Comparison of ENCODE assay signal across 9 mouse cellular contexts in the genomic region with DNA sequence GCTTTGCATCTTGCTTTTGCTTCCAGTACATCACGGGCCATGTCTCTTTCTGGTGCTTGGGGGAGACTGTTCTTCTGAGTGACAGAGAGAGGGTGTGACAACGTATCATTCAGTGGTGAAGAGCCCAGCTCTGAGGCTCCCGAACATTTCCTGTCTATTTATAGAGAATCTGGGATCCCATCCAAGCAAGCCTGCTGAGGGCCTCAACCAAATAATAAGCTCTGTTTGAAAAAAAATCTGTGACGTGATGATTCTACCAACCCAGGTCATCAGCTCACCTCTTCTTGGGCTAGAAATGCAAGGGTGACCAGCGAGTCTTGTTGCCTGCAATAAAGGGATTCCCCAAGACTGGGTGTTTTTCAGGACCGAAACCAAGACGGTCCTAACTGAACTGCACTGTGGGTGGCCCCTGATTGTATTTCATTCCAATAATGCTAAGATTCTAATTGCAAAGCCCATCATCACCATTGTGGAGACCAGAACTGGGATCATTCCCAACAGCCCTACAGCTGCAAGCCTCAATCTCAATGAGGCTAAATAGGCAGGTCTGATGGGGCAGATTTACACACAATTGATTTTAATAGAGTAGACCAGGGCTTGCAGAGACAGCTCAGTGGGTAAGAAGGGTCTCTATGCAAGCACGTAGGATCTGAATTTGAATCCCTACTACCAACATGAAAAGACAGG.
DNase-seq lines count a peak whose midpoint lies in the region; ATAC-seq and TF ChIP-seq lines count a peak whose summit lies in the region.
"Had no signal": no experiment of that assay in that cellular context is flagged by ENCODE, and none has a peak within 500 bp of the region (broad histone marks: within the 10 kb centered on the region; RNA-seq: fewer than 3 reads in every experiment).

No protein-coding gene starts in this region.

- H3K4me1 ChIP-seq in forebrain, embryonic 13.5 days: peaks cover 22% of the 10 kb centered on the region
- H3K4me1 ChIP-seq in forebrain, embryonic 12.5 days: peaks cover 20% of the 10 kb centered on the region
- peaks cover 18% of the 10 kb centered on the region for H3K4me1 ChIP-seq in lung, embryonic 14.5 days (ENCODE audit: insufficient read depth)
- no peaks in the 10 kb centered on the region; the same call in 1 of the 2 replicates for H3K4me1 ChIP-seq in lung, adult 2 months (ENCODE audit: control insufficient read depth, insufficient read depth, low read length)
- H3K4me1 ChIP-seq in heart, embryonic 14.5 days (ENCODE audit: control insufficient read depth in 2 of 2, insufficient read depth in 2 of 2, low read length in 2 of 2): peaks cover 20 to 25% of the 10 kb centered on the region in 2 experiments

- H3K4me2 ChIP-seq in forebrain, embryonic 13.5 days: no peak overlapping the region
- no peak overlapping the region for H3K4me2 ChIP-seq in forebrain, embryonic 12.5 days
- H3K4me2 ChIP-seq in lung, embryonic 14.5 days: peak overlapping the region; percentile 20; the same call in 1 of the 2 replicates
- no peak overlapping the region; the same call in 1 of the 2 replicates for H3K4me2 ChIP-seq in heart, embryonic 14.5 days (ENCODE audit: low read length)

- H3K36me3 ChIP-seq in forebrain, embryonic 13.5 days (ENCODE audit: poor library complexity, severe bottlenecking): no peaks in the 10 kb centered on the region
- no peaks in the 10 kb centered on the region for H3K36me3 ChIP-seq in forebrain, embryonic 12.5 days (replicated peaks)
- no peaks in the 10 kb centered on the region for H3K36me3 ChIP-seq in lung, embryonic 14.5 days (ENCODE audit: insufficient read depth)
- no peaks in the 10 kb centered on the region for H3K36me3 ChIP-seq in heart, embryonic 14.5 days (ENCODE audit: control insufficient read depth, insufficient read depth, low read length)

- TF ChIP-seq CTCF in lung, embryonic 14.5 days (IDR thresholded peaks at IDR 0.05; ENCODE audit: low read depth): no peak
- TF ChIP-seq CTCF in lung, adult 2 months (IDR thresholded peaks at IDR 0.05; ENCODE audit: insufficient read depth, low read length): no peak

- H3K27me3 ChIP-seq in forebrain, embryonic 13.5 days: no peaks in the 10 kb centered on the region
- H3K27me3 ChIP-seq in forebrain, embryonic 12.5 days: no peaks in the 10 kb centered on the region; the same call in 1 of the 2 replicates
- no peaks in the 10 kb centered on the region for H3K27me3 ChIP-seq in lung, embryonic 14.5 days (ENCODE audit: insufficient read depth, low read length)
- 0 out of 2 replicates have a peak, but pooled peaks cover 3% of the 10 kb centered on the region for H3K27me3 ChIP-seq in heart, embryonic 14.5 days (ENCODE audit: control insufficient read depth, insufficient read depth, low read length)

- H3K27ac ChIP-seq in forebrain, embryonic 13.5 days: 0 out of 2 replicates have a peak overlapping the region, but pooled peaks have one; percentile 12
- no peak overlapping the region for H3K27ac ChIP-seq in forebrain, embryonic 12.5 days
- peak overlapping the region; percentile 70; the same call in 1 of the 2 replicates for H3K27ac ChIP-seq in lung, embryonic 14.5 days (ENCODE audit: low read depth)
- H3K27ac ChIP-seq in heart, embryonic 14.5 days (replicated peaks in 1 of 2; ENCODE audit: control insufficient read depth in 1 of 2, insufficient read depth in 1 of 2, low read depth in 2 of 2, low read length in 2 of 2): peak overlapping the region; percentile 44 to 58
- H3K27ac ChIP-seq: macrophage had no signal

- no peak for TF ChIP-seq POLR2A in lung, adult 2 months (IDR thresholded peaks at IDR 0.05; ENCODE audit: borderline replicate concordance, extremely low read depth, low read depth, low read length)

- H3K9me3 ChIP-seq in forebrain, embryonic 13.5 days (replicated peaks): no peaks in the 10 kb centered on the region
- no peaks in the 10 kb centered on the region for H3K9me3 ChIP-seq in forebrain, embryonic 12.5 days
- no peaks in the 10 kb centered on the region for H3K9me3 ChIP-seq in lung, embryonic 14.5 days (ENCODE audit: low read depth, low read length)
- no peaks in the 10 kb centered on the region for H3K9me3 ChIP-seq in heart, embryonic 14.5 days (ENCODE audit: control insufficient read depth, low read length)

- peak; percentile 92 for DNase-seq in lung, embryonic 14.5 days
- no peak for DNase-seq in lung, adult 2 months
- DNase-seq in retina, postnatal 1 day: peak; percentile 52
- no peak for DNase-seq in testis, postnatal 10 days (ENCODE audit: low spot score)
- DNase-seq in embryo, embryonic 11 days: no peak

- 45% methylated on average over 8 of the region's 8 CpGs for WGBS in forebrain, embryonic 13.5 days
- 66% methylated on average over 8 of the region's 8 CpGs for WGBS in forebrain, embryonic 12.5 days
- WGBS in lung, embryonic 14.5 days: 32% methylated on average over 8 of the region's 8 CpGs
- WGBS in lung, adult 2 months: 44% methylated on average over 8 of the region's 8 CpGs
- WGBS in heart, embryonic 14.5 days: 36% methylated on average over 8 of the region's 8 CpGs

- ATAC-seq in forebrain, embryonic 13.5 days: peak; percentile 63
- ATAC-seq in forebrain, embryonic 12.5 days (ENCODE audit: low FRiP score): no peak
- ATAC-seq in lung, embryonic 14.5 days (ENCODE audit: insufficient read depth): peak; percentile 87
- peak; percentile 54; the same call in 1 of the 2 replicates for ATAC-seq in heart, embryonic 14.5 days (ENCODE audit: insufficient number of reproducible peaks, insufficient read depth, low FRiP score, low read depth)

- H3K4me3 ChIP-seq in forebrain, embryonic 13.5 days: no peak overlapping the region
- H3K4me3 ChIP-seq in forebrain, embryonic 12.5 days (replicated peaks): no peak overlapping the region
- no peak overlapping the region for H3K4me3 ChIP-seq in lung, embryonic 14.5 days (ENCODE audit: low read depth, low read length)
- no peak overlapping the region for H3K4me3 ChIP-seq in lung, adult 2 months (replicated peaks; ENCODE audit: extremely low read depth, low read depth, low read length)
- H3K4me3 ChIP-seq in heart, embryonic 14.5 days (ENCODE audit: control insufficient read depth in 1 of 2, insufficient read depth in 1 of 2, low read depth in 1 of 2, low read length in 2 of 2): no peak overlapping the region

- H3K9ac ChIP-seq in forebrain, embryonic 13.5 days: no peak overlapping the region
- H3K9ac ChIP-seq in forebrain, embryonic 12.5 days: no peak overlapping the region
- no peak overlapping the region for H3K9ac ChIP-seq in lung, embryonic 14.5 days
- H3K9ac ChIP-seq in heart, embryonic 14.5 days (ENCODE audit: low read length): no peak overlapping the region

Comparison
In these comparisons a context has a peak if more than half of its experiments do, and no peak if none do; other contexts are left out.
1. DNase-seq: peak in lung, embryonic 14.5 days (single experiment) and retina, postnatal 1 day (single experiment); none in lung, adult 2 months (single experiment), testis, postnatal 10 days (single experiment) and embryo, embryonic 11 days (single experiment).